Mouse (Mus musculus) CH12.LX (cell line): ENCODE data around the gene A330070K13Rik.

ENCODE experiments used
- CHD1 ChIP-seq: IDR thresholded peaks from 2 replicates; pipeline ENCODE4 v1.6.1; 2012; ENCODE audit warnings: low read depth, low read length, improper control_type of control experiment, inconsistent platforms
- CTCF ChIP-seq, 2 experiments: IDR thresholded peaks in 1 of 2; conservative IDR thresholded peaks in 1 of 2; 2 replicates each; pipeline ENCODE4 v1.5.1; 2011 to 2012; ENCODE audit warnings: low read depth in 2 of 2, low read length in 2 of 2, improper control_type of control experiment in 1 of 2, inconsistent platforms in 1 of 2, mild to moderate bottlenecking in 1 of 2, moderate library complexity in 1 of 2
- EP300 ChIP-seq: IDR thresholded peaks from 2 replicates; pipeline ENCODE4 v1.6.1; 2011; ENCODE audit warnings: low read length, improper control_type of control experiment
- KAT2A ChIP-seq: IDR thresholded peaks from 2 replicates; pipeline ENCODE4 v1.6.1; 2012; ENCODE audit warnings: low read length, improper control_type of control experiment, inconsistent platforms; ENCODE audit not compliant: insufficient replicate concordance
- MXI1 ChIP-seq: IDR thresholded peaks from 2 replicates; pipeline ENCODE4 v1.6.1; 2011; ENCODE audit warnings: mild to moderate bottlenecking, low read depth, low read length, improper control_type of control experiment
- MYC ChIP-seq: IDR thresholded peaks from 2 replicates; pipeline ENCODE4 v1.6.1; 2011; ENCODE audit warnings: low read depth, mild to moderate bottlenecking, improper control_type of control experiment, low read length
- POLR2A ChIP-seq: IDR thresholded peaks from 2 replicates; pipeline ENCODE4 v1.6.1; 2011; ENCODE audit warnings: low read depth, mild to moderate bottlenecking, improper control_type of control experiment, low read length
- TCF12 ChIP-seq: IDR thresholded peaks from 2 replicates; pipeline ENCODE4 v1.6.1; 2014; ENCODE audit warnings: low read depth, mild to moderate bottlenecking, inconsistent platforms, low read length, improper control_type of control experiment
- USF1 ChIP-seq: IDR thresholded peaks from 2 replicates; pipeline ENCODE4 v1.6.1; 2014; ENCODE audit warnings: low read depth, mild to moderate bottlenecking, inconsistent platforms, low read length, improper control_type of control experiment

DNA sequence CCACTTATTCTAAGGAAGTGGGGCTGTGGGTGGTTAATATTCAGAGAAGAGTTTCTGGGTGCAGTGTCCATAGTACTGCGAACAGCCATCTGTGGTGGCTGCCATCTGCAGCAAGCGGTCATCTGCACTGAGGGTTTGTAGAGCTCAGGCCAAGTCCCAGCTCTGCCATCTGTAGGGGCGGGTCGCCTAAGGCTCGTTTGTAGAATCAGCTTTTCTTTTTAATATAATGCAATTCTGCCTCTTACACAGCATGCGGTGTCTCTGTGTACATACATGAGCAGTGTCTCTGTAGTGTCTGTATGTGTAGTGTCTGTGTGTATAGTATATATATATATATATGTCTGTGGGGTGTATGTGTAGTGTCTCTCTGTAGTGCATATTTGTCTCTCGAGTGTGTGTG lies 50.9 kb downstream of the A330070K13Rik start:
- no peak for TF ChIP-seq KAT2A
- TF ChIP-seq USF1: no peak
- no peak for TF ChIP-seq CTCF (conservative IDR thresholded peaks at IDR 0.05 in 1 of 2, IDR thresholded peaks at IDR 0.05 in 1 of 2; ENCODE audit: low read depth in 2 of 2, low read length in 2 of 2)
- TF ChIP-seq MXI1: no peak
- TF ChIP-seq MYC: no peak
- TF ChIP-seq EP300: no peak
- TF ChIP-seq POLR2A: no peak
- no peak for TF ChIP-seq CHD1
- TF ChIP-seq TCF12: no peak
